Mouse (Mus musculus) bone marrow macrophage, adult 2 months (primary cell): ENCODE data around the gene Phactr1. TPM values are rescaled to one million over a fixed set of nuclear protein-coding genes. Genes with fewer than 3 reads are reported as not detected.
A peak's percentile ranks its signal among the peaks of the same experiment; 100 is the strongest.

ENCODE experiments used
- H3K27ac ChIP-seq: 2 replicates; pipeline ENCODE4 v1.5.1; 2012; ENCODE audit warnings: low read depth, low read length; ENCODE audit not compliant: insufficient read depth
- H3K4me1 ChIP-seq: 2 replicates; pipeline ENCODE4 v1.6.1; 2012; ENCODE audit warnings: low read length; ENCODE audit not compliant: control insufficient read depth, insufficient read depth
- H3K4me3 ChIP-seq: 2 replicates; pipeline ENCODE4 v1.5.1; 2012; ENCODE audit warnings: mild to moderate bottlenecking, low read length, moderate library complexity; ENCODE audit not compliant: insufficient read depth
- CTCF ChIP-seq: IDR thresholded peaks from 2 replicates; pipeline ENCODE4 v1.5.1; 2012; ENCODE audit warnings: low read depth, mild to moderate bottlenecking, low read length, moderate library complexity
- POLR2A ChIP-seq: IDR thresholded peaks from 2 replicates; pipeline ENCODE4 v1.6.1; 2012; ENCODE audit warnings: mild to moderate bottlenecking, low read depth, low read length, borderline replicate concordance
- polyA plus RNA-seq: library from polyadenylated mRNA; stranded (reverse); fragments of >200 nt; gene quantifications from 2 replicates; pipeline ENCODE4 v1.2.4, GENCODE M21; 2012; ENCODE audit not compliant: missing spikeins, insufficient read depth, insufficient read length

Phactr1 gene
- polyA plus RNA-seq, 1 experiment = 3.4 TPM

GRCm38 (mm10) chr13:43077485-43077884 is 397.1 kb downstream of the Phactr1 start:
- TF ChIP-seq POLR2A (no peak), CTCF (no peak)
- H3K4me3 ChIP-seq = no peak overlapping the region
- H3K27ac ChIP-seq = no peak overlapping the region
- no peaks in the 10 kb centered on the region for H3K4me1 ChIP-seq

DNA sequence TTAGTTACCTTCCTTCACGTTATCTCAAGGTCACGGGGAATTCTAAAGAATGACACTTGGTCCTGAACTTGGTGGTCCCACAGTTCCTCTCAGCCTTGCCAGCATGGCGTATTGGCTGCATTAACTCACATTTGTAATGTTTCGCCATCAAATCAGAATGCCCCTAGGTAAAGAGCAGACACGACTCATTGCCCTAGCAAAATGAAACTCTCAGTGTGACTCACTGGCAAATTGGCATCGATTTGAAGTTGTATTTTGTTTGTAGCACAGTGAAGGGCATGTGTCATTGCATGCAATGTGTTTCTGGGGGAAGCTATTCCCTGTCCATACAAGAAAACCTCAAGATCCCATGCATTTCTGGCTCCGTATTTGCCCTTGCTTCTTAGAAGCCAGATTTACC is 404.8 kb downstream of the Phactr1 start:
- H3K4me1 ChIP-seq = no peaks in the 10 kb centered on the region
- H3K4me3 ChIP-seq = no peak overlapping the region
- TF ChIP-seq POLR2A (no peak), CTCF (no peak)
- H3K27ac ChIP-seq = no peak overlapping the region

DNA sequence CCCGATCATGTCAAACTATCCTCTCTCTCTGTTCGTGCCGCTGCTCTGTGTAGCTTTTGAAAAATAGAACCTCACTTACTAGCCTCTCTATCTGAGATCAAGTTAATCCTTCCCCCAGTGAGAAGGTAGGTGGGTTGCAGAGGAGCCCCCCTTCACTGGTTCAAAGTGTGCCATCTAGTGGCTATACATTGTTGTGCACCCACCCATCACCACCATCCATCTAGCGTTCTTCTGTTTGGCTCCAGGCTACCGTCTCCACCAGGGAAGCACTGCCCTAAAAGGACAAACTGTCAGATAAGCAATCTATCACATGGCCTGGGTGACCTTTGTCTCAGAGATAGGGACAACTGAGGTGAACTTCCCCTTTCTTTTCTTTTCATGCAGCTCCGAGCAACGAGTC is 413.9 kb downstream of the Phactr1 start:
- Histone ChIP-seq H3K4me1 (no peaks in the 10 kb centered on the region), H3K27ac (no peak overlapping the region), H3K4me3 (no peak overlapping the region)
- TF ChIP-seq CTCF (peak; percentile 53), POLR2A (no peak)

- no peak for TF ChIP-seq POLR2A
- TF ChIP-seq CTCF = no peak
- Histone ChIP-seq H3K4me3 (no peak overlapping the region), H3K27ac (no peak overlapping the region), H3K4me1 (no peaks in the 10 kb centered on the region)
Observed at GRCm38 (mm10) chr13:43102943-43103342, 422.5 kb downstream of the Phactr1 start.

DNA sequence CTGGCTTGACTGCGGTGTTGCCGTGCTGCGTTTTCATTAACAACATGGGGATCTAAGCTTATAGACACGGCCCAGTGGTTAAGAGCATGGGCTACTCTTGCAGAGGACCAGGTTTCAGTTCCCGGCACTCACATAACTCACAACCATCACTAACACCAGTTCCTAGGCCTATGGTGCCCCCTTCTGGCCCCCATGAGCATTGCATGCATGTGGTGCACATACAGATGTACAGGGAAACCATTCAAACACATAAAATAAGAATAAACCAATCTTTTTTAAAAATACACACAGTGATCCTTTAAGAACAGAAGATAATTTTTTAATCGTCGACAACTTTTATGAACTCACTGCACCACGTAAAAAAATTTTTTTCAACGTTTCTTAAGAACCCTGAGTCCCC is 424.1 kb downstream of the Phactr1 start:
- no peak overlapping the region for H3K4me3 ChIP-seq
- H3K4me1 ChIP-seq = no peaks in the 10 kb centered on the region
- no peak overlapping the region for H3K27ac ChIP-seq
- TF ChIP-seq POLR2A (no peak), CTCF (no peak)

DNA sequence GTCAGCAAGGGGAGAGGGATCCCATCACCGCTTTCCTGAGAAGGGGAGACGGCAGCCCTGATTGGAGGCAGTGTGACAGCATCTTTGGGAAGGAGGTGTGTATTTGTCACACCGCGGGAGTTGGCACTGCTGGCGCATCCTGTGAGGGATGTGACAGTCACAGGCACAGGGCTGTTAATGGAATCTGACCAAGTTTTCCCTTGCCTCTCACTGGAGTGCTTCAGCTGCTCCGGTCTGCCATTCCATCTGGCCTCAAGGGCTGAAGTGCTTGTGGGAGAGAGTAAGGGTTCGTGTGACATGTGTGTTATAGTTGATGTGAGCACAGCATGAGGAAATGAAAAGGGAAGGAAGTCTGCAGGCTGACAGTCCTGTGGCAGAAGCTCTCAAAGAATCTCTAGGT is 431.9 kb downstream of the Phactr1 start:
- TF ChIP-seq CTCF (no peak), POLR2A (no peak)
- Histone ChIP-seq H3K4me1 (peaks cover 6% of the 10 kb centered on the region; the same call in 1 of the 2 replicates), H3K4me3 (no peak overlapping the region), H3K27ac (no peak overlapping the region)

DNA sequence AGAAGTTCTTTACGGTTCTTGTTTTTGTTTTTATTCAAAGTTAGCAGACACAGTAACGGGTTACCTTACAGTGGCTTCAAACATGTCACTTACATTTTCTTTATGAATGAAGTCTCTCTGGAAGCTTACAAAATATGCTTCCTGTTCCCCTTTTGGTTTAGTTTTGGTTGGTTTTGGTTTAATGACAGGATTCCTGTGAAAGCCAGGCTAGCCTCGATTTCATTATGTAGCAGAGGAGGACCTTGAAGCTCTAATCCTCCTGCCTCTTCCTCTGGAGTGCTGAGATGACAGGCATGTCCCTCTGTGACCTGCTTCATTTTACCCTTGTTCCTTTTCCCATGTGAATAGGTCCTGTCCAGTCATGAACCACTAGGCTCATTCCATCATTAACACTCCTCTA is 432.3 kb downstream of the Phactr1 start:
- TF ChIP-seq POLR2A = no peak
- TF ChIP-seq CTCF = no peak
- peaks cover 6% of the 10 kb centered on the region; the same call in 1 of the 2 replicates for H3K4me1 ChIP-seq
- H3K27ac ChIP-seq = no peak overlapping the region

GRCm38 (mm10) chr13:43113141-43113540 is 432.7 kb downstream of the Phactr1 start:
- TF ChIP-seq POLR2A (no peak), CTCF (no peak)
- Histone ChIP-seq H3K4me1 (peaks cover 6% of the 10 kb centered on the region; the same call in 1 of the 2 replicates), H3K27ac (no peak overlapping the region), H3K4me3 (no peak overlapping the region)

More for the DNA sequence above, 432.3 kb downstream of the Phactr1 start:
- H3K4me3 ChIP-seq = no peak overlapping the region

DNA sequence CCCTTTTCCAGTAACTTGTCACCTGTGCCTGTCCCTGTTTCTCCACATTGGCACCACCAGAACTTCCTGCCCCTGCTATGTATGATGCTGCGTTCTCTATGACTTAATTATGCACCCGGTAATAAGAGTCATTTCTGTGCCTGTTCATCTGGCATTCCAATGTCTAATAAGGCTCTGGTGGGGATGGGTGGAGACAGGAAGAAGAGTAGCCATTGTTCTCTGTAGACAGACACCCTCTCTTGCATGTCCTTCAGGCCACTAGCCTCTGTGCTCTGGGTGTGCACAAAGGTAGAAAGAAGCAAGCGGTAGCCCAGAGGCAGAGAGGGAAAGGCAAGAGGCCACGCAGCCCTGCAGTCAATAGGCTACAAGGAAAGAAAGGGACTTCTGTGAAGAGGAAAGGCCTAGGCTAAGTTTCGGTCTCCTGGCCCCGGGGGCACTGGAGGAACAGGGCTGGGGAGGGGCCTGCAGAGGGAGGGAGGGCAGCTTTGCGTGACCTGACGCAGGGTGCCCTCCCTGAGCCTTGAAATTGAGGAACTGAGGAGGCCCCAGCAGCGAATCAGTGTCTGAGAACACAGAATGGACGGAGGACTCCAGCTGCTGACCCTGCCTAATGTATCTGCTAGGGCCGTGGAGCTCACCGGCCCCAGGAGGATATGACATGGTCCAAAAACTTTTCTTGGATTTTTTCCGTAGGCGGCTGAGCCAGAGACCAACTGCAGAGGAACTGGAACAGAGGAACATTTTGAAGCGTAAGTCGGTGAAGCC is 442.1 kb downstream of the Phactr1 start:
- TF ChIP-seq CTCF (no peak), POLR2A (no peak)
- H3K4me1 ChIP-seq = no peaks in the 10 kb centered on the region
- H3K27ac ChIP-seq = no peak overlapping the region
- no peak overlapping the region for H3K4me3 ChIP-seq

- Histone ChIP-seq H3K4me1 (no peaks in the 10 kb centered on the region), H3K4me3 (no peak overlapping the region), H3K27ac (no peak overlapping the region)
- TF ChIP-seq CTCF (no peak), POLR2A (no peak)
Observed at GRCm38 (mm10) chr13:43123895-43124682, 443.7 kb downstream of the Phactr1 start.
